Mouse (Mus musculus): ENCODE data around the gene Mrpl40. TPM values are rescaled to one million over a fixed set of nuclear protein-coding genes. Genes with fewer than 3 reads are reported as not detected.
A peak's percentile ranks its signal among the peaks of the same experiment; 100 is the strongest.

The Mrpl40 gene
- total and polyA plus RNA-seq, 2 experiments, result 7.9 to 27.7 TPM

- TF ChIP-seq CTCF (IDR thresholded peaks at IDR 0.05; ENCODE audit: low read depth, low read length) (no peak), POLR2A (IDR thresholded peaks at IDR 0.05; ENCODE audit: extremely low read depth, insufficient read depth, low read length) (no peak)
- WGBS, result 85% methylated on average over 4 of the region's 4 CpGs
- H3K27me3 ChIP-seq (ENCODE audit: control insufficient read depth, insufficient read depth, low read length), result no peaks in the 10 kb centered on the region
These were observed 38.3 kb downstream of the Mrpl40 start for GRCm38 (mm10) chr16:18838346-18838745.

GRCm38 (mm10) chr16:18836468-18837208 is 40.0 kb downstream of the Mrpl40 start, which contains the start of the genes 2510002D24Rik and Gm28539:
2510002D24Rik (plus strand) TSS chr16:18836578.
Gm28539 (plus strand) TSS chr16:18836584.
- under 1% methylated on average over 46 of the region's 46 CpGs for WGBS
- H3K36me3 ChIP-seq (ENCODE audit: control insufficient read depth, insufficient read depth, low read length), result peaks cover 21% of the 10 kb centered on the region
- peaks cover 7% of the 10 kb centered on the region; the same call in 1 of the 2 replicates for H3K79me2 ChIP-seq (ENCODE audit: control insufficient read depth, insufficient read depth, low read length)
- peak; percentile 90 for DNase-seq (ENCODE audit: extremely low read depth, low read depth, low spot score)
- H3K27me3 ChIP-seq (ENCODE audit: control insufficient read depth, insufficient read depth, low read length), result no peaks in the 10 kb centered on the region
- peak within 1 kb of the TSS; percentile 80 for H3K4me3 ChIP-seq (ENCODE audit: insufficient read depth, low read depth, low read length)
- H3K4me1 ChIP-seq (ENCODE audit: control insufficient read depth, insufficient read depth, low read length), result peaks cover 4% of the 10 kb centered on the region
- peak within 1 kb of the TSS; percentile 95 for H3K9ac ChIP-seq (ENCODE audit: low read depth, low read length)
- TF ChIP-seq CTCF (IDR thresholded peaks at IDR 0.05; ENCODE audit: low read depth, low read length) (no peak), POLR2A (IDR thresholded peaks at IDR 0.05; ENCODE audit: extremely low read depth, insufficient read depth, low read length) (peak; percentile 88)
- H3K27ac ChIP-seq (replicated peaks; ENCODE audit: insufficient read depth, low read depth, low read length), result peak within 1 kb of the TSS; percentile 74

More at GRCm38 (mm10) chr16:18838346-18838745, 38.3 kb downstream of the Mrpl40 start:
- Histone ChIP-seq H3K9ac (ENCODE audit: low read depth, low read length) (no peak overlapping the region), H3K36me3 (ENCODE audit: control insufficient read depth, insufficient read depth, low read length) (peaks cover 9% of the 10 kb centered on the region), H3K79me2 (ENCODE audit: control insufficient read depth, insufficient read depth, low read length) (peaks cover 7% of the 10 kb centered on the region; the same call in 1 of the 2 replicates), H3K27ac (replicated peaks; ENCODE audit: insufficient read depth, low read depth, low read length) (no peak overlapping the region), H3K4me3 (ENCODE audit: insufficient read depth, low read depth, low read length) (no peak overlapping the region), H3K4me1 (ENCODE audit: control insufficient read depth, insufficient read depth, low read length) (peaks cover 4% of the 10 kb centered on the region)
- no peak for DNase-seq (ENCODE audit: extremely low read depth, low read depth, low spot score)

GRCm38 (mm10) chr16:18836073-18836467 is 40.6 kb downstream of the Mrpl40 start:
- DNase-seq (ENCODE audit: extremely low read depth, low read depth, low spot score), result no peak
- Histone ChIP-seq H3K4me1 (ENCODE audit: control insufficient read depth, insufficient read depth, low read length) (peaks cover 4% of the 10 kb centered on the region), H3K36me3 (ENCODE audit: control insufficient read depth, insufficient read depth, low read length) (peaks cover 26% of the 10 kb centered on the region), H3K27ac (replicated peaks; ENCODE audit: insufficient read depth, low read depth, low read length) (no peak overlapping the region), H3K4me3 (ENCODE audit: insufficient read depth, low read depth, low read length) (peak overlapping the region; percentile 80; the same call in 1 of the 2 replicates), H3K9ac (ENCODE audit: low read depth, low read length) (no peak overlapping the region), H3K79me2 (ENCODE audit: control insufficient read depth, insufficient read depth, low read length) (peaks cover 7% of the 10 kb centered on the region; the same call in 1 of the 2 replicates), H3K27me3 (ENCODE audit: control insufficient read depth, insufficient read depth, low read length) (no peaks in the 10 kb centered on the region)
- no peak for TF ChIP-seq CTCF (IDR thresholded peaks at IDR 0.05; ENCODE audit: low read depth, low read length)
- TF ChIP-seq POLR2A (IDR thresholded peaks at IDR 0.05; ENCODE audit: extremely low read depth, insufficient read depth, low read length), result no peak
- 17% methylated on average over 3 of the region's 3 CpGs for WGBS

- peaks cover 4% of the 10 kb centered on the region for H3K4me1 ChIP-seq (ENCODE audit: control insufficient read depth, insufficient read depth, low read length)
- H3K36me3 ChIP-seq (ENCODE audit: control insufficient read depth, insufficient read depth, low read length), result peaks cover 44% of the 10 kb centered on the region
- H3K9ac ChIP-seq (ENCODE audit: low read depth, low read length), result no peak overlapping the region
- H3K79me2 ChIP-seq (ENCODE audit: control insufficient read depth, insufficient read depth, low read length), result peaks cover 7% of the 10 kb centered on the region; the same call in 1 of the 2 replicates
- WGBS, result 86% methylated on average over 2 of the region's 2 CpGs
- DNase-seq (ENCODE audit: extremely low read depth, low read depth, low spot score), result no peak
- H3K27ac ChIP-seq (replicated peaks; ENCODE audit: insufficient read depth, low read depth, low read length), result no peak overlapping the region
- H3K4me3 ChIP-seq (ENCODE audit: insufficient read depth, low read depth, low read length), result no peak overlapping the region
- no peaks in the 10 kb centered on the region for H3K27me3 ChIP-seq (ENCODE audit: control insufficient read depth, insufficient read depth, low read length)
- no peak for TF ChIP-seq CTCF (IDR thresholded peaks at IDR 0.05; ENCODE audit: low read depth, low read length)
- TF ChIP-seq POLR2A (IDR thresholded peaks at IDR 0.05; ENCODE audit: extremely low read depth, insufficient read depth, low read length), result no peak
These were observed 43.2 kb downstream of the Mrpl40 start for GRCm38 (mm10) chr16:18833486-18833885.

- Histone ChIP-seq H3K4me1 (ENCODE audit: control insufficient read depth, insufficient read depth, low read length) (no peaks in the 10 kb centered on the region), H3K9ac (ENCODE audit: low read depth, low read length) (no peak overlapping the region), H3K4me3 (ENCODE audit: insufficient read depth, low read depth, low read length) (no peak overlapping the region), H3K79me2 (ENCODE audit: control insufficient read depth, insufficient read depth, low read length) (no peaks in the 10 kb centered on the region), H3K36me3 (ENCODE audit: control insufficient read depth, insufficient read depth, low read length) (peaks cover 78% of the 10 kb centered on the region), H3K27ac (replicated peaks; ENCODE audit: insufficient read depth, low read depth, low read length) (no peak overlapping the region), H3K27me3 (ENCODE audit: control insufficient read depth, insufficient read depth, low read length) (no peaks in the 10 kb centered on the region)
- no peak for TF ChIP-seq POLR2A (IDR thresholded peaks at IDR 0.05; ENCODE audit: extremely low read depth, insufficient read depth, low read length)
- TF ChIP-seq CTCF (IDR thresholded peaks at IDR 0.05; ENCODE audit: low read depth, low read length), result no peak
- 89% methylated on average over 6 of the region's 6 CpGs for WGBS
- DNase-seq (ENCODE audit: extremely low read depth, low read depth, low spot score), result no peak
These were observed 47.6 kb downstream of the Mrpl40 start for GRCm38 (mm10) chr16:18829102-18829501.

GRCm38 (mm10) chr16:18828630-18829029 is 48.0 kb downstream of the Mrpl40 start:
- Histone ChIP-seq H3K4me1 (ENCODE audit: control insufficient read depth, insufficient read depth, low read length) (no peaks in the 10 kb centered on the region), H3K9ac (ENCODE audit: low read depth, low read length) (no peak overlapping the region), H3K27me3 (ENCODE audit: control insufficient read depth, insufficient read depth, low read length) (no peaks in the 10 kb centered on the region), H3K79me2 (ENCODE audit: control insufficient read depth, insufficient read depth, low read length) (no peaks in the 10 kb centered on the region), H3K27ac (replicated peaks; ENCODE audit: insufficient read depth, low read depth, low read length) (no peak overlapping the region), H3K36me3 (ENCODE audit: control insufficient read depth, insufficient read depth, low read length) (peaks cover 81% of the 10 kb centered on the region), H3K4me3 (ENCODE audit: insufficient read depth, low read depth, low read length) (no peak overlapping the region)
- no peak for TF ChIP-seq CTCF (IDR thresholded peaks at IDR 0.05; ENCODE audit: low read depth, low read length)
- no peak for TF ChIP-seq POLR2A (IDR thresholded peaks at IDR 0.05; ENCODE audit: extremely low read depth, insufficient read depth, low read length)
- 92% methylated on average over 3 of the region's 3 CpGs for WGBS
- DNase-seq (ENCODE audit: extremely low read depth, low read depth, low spot score), result no peak

All from liver, adult 2 months (tissue).